Mouse (Mus musculus): Measurements from ENCODE around the gene Plppr1. TPM values are rescaled to one million over a fixed set of nuclear protein-coding genes. Genes with fewer than 3 reads are reported as not detected.

Plppr1 gene
- polyA plus RNA-seq, 1 experiment = not detected

- no peak for TF ChIP-seq POLR2A (IDR thresholded peaks at IDR 0.05; ENCODE audit: borderline replicate concordance, control insufficient read depth, low read depth, low read length)
- no peak for TF ChIP-seq CTCF (IDR thresholded peaks at IDR 0.05; ENCODE audit: control insufficient read depth, insufficient read depth, low read length)
- WGBS = 1% methylated on average over 2 of the region's 2 CpGs
- H3K4me3 ChIP-seq (replicated peaks; ENCODE audit: control insufficient read depth, low read depth, low read length) = no peak overlapping the region
- H3K4me1 ChIP-seq (ENCODE audit: control insufficient read depth, insufficient read depth, low read length) = no peaks in the 10 kb centered on the region
- H3K27ac ChIP-seq (ENCODE audit: control insufficient read depth, insufficient read depth, low read depth, low read length, poor library complexity) = no peak overlapping the region
Observed at GRCm38 (mm10) chr4:49245274-49245673, 186.2 kb downstream of the Plppr1 start.

GRCm38 (mm10) chr4:49251262-49251661 is 192.2 kb downstream of the Plppr1 start:
- Histone ChIP-seq H3K4me3 (replicated peaks; ENCODE audit: control insufficient read depth, low read depth, low read length) (no peak overlapping the region), H3K27ac (ENCODE audit: control insufficient read depth, insufficient read depth, low read depth, low read length, poor library complexity) (no peak overlapping the region), H3K4me1 (ENCODE audit: control insufficient read depth, insufficient read depth, low read length) (no peaks in the 10 kb centered on the region)
- no peak for TF ChIP-seq POLR2A (IDR thresholded peaks at IDR 0.05; ENCODE audit: borderline replicate concordance, control insufficient read depth, low read depth, low read length)
- no peak for TF ChIP-seq CTCF (IDR thresholded peaks at IDR 0.05; ENCODE audit: control insufficient read depth, insufficient read depth, low read length)
- 16% methylated on average over 3 of the region's 3 CpGs for WGBS

DNA sequence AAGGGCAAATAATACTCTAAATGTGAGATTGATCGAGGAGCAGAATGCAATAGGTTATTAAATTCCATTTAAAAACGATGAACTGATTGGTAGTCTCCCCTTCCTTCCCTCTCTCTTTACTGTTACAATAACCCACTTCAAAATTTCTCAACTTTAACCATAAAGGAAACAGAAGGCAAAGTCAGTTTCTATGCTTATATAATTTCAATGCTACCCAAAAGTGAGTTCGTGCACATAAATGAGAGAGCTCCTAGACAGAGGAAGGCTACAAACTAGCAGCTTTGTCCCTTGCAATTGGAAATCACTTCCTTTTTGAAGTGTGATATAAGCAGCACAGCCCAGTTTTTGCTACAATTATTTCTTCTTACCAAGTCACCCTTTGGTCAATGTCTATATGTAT is 193.1 kb downstream of the Plppr1 start:
- no peaks in the 10 kb centered on the region for H3K4me1 ChIP-seq (ENCODE audit: control insufficient read depth, insufficient read depth, low read length)
- H3K27ac ChIP-seq (ENCODE audit: control insufficient read depth, insufficient read depth, low read depth, low read length, poor library complexity) = no peak overlapping the region
- 3% methylated on average over 3 of the region's 3 CpGs for WGBS
- H3K4me3 ChIP-seq (replicated peaks; ENCODE audit: control insufficient read depth, low read depth, low read length) = no peak overlapping the region
- TF ChIP-seq CTCF (IDR thresholded peaks at IDR 0.05; ENCODE audit: control insufficient read depth, insufficient read depth, low read length) = no peak
- TF ChIP-seq POLR2A (IDR thresholded peaks at IDR 0.05; ENCODE audit: borderline replicate concordance, control insufficient read depth, low read depth, low read length) = no peak

DNA sequence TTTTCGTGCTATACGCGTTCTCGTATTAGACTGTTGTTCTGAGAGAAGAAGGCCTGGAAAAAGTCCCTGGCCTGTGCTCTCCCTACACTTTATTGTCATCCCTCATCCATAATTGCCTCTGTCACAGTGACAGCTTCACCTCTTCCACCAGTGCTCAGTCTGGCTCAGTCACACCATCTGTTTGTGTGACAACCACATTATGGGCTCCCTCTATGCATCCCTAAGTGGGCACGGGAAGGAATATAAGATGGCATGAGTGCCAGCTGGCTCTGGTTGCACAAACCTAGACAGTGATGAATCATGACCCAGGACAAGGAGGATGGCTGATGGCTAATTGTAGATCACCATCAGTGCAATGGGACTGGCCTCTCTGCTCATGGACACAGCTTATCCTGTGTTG is 219.4 kb downstream of the Plppr1 start:
- WGBS = 84% methylated on average over 5 of the region's 5 CpGs

GRCm38 (mm10) chr4:49284692-49285291 is 225.7 kb downstream of the Plppr1 start:
- 75% methylated on average over 15 of the region's 15 CpGs for WGBS
- Histone ChIP-seq H3K27ac (ENCODE audit: control insufficient read depth, insufficient read depth, low read depth, low read length, poor library complexity) (peak overlapping the region; percentile 54), H3K4me3 (replicated peaks; ENCODE audit: control insufficient read depth, low read depth, low read length) (no peak overlapping the region), H3K4me1 (ENCODE audit: control insufficient read depth, insufficient read depth, low read length) (no peaks in the 10 kb centered on the region)
- TF ChIP-seq CTCF (IDR thresholded peaks at IDR 0.05; ENCODE audit: control insufficient read depth, insufficient read depth, low read length) = no peak
- TF ChIP-seq POLR2A (IDR thresholded peaks at IDR 0.05; ENCODE audit: borderline replicate concordance, control insufficient read depth, low read depth, low read length) = no peak

More for the DNA sequence above, 219.4 kb downstream of the Plppr1 start:
- no peak overlapping the region for H3K4me3 ChIP-seq (replicated peaks; ENCODE audit: control insufficient read depth, low read depth, low read length)
- no peaks in the 10 kb centered on the region for H3K4me1 ChIP-seq (ENCODE audit: control insufficient read depth, insufficient read depth, low read length)
- no peak overlapping the region for H3K27ac ChIP-seq (ENCODE audit: control insufficient read depth, insufficient read depth, low read depth, low read length, poor library complexity)
- TF ChIP-seq CTCF (IDR thresholded peaks at IDR 0.05; ENCODE audit: control insufficient read depth, insufficient read depth, low read length) (no peak), POLR2A (IDR thresholded peaks at IDR 0.05; ENCODE audit: borderline replicate concordance, control insufficient read depth, low read depth, low read length) (no peak)

- no peak for TF ChIP-seq CTCF (IDR thresholded peaks at IDR 0.05; ENCODE audit: control insufficient read depth, insufficient read depth, low read length)
- no peak for TF ChIP-seq POLR2A (IDR thresholded peaks at IDR 0.05; ENCODE audit: borderline replicate concordance, control insufficient read depth, low read depth, low read length)
- Histone ChIP-seq H3K4me1 (ENCODE audit: control insufficient read depth, insufficient read depth, low read length) (no peaks in the 10 kb centered on the region), H3K27ac (ENCODE audit: control insufficient read depth, insufficient read depth, low read depth, low read length, poor library complexity) (peak overlapping the region; percentile 28; the same call in 1 of the 2 replicates), H3K4me3 (replicated peaks; ENCODE audit: control insufficient read depth, low read depth, low read length) (no peak overlapping the region)
- WGBS = 55% methylated on average over 15 of the region's 15 CpGs
Observed at GRCm38 (mm10) chr4:49285340-49286196, 226.5 kb downstream of the Plppr1 start.

GRCm38 (mm10) chr4:49286197-49286492 is 227.1 kb downstream of the Plppr1 start:
- Histone ChIP-seq H3K27ac (ENCODE audit: control insufficient read depth, insufficient read depth, low read depth, low read length, poor library complexity) (peak overlapping the region; percentile 28; the same call in 1 of the 2 replicates), H3K4me1 (ENCODE audit: control insufficient read depth, insufficient read depth, low read length) (no peaks in the 10 kb centered on the region), H3K4me3 (replicated peaks; ENCODE audit: control insufficient read depth, low read depth, low read length) (no peak overlapping the region)
- TF ChIP-seq CTCF (IDR thresholded peaks at IDR 0.05; ENCODE audit: control insufficient read depth, insufficient read depth, low read length) (no peak), POLR2A (IDR thresholded peaks at IDR 0.05; ENCODE audit: borderline replicate concordance, control insufficient read depth, low read depth, low read length) (no peak)
- 29% methylated on average over 4 of the region's 4 CpGs for WGBS

- Histone ChIP-seq H3K4me1 (ENCODE audit: control insufficient read depth, insufficient read depth, low read length) (no peaks in the 10 kb centered on the region), H3K27ac (ENCODE audit: control insufficient read depth, insufficient read depth, low read depth, low read length, poor library complexity) (no peak overlapping the region), H3K4me3 (replicated peaks; ENCODE audit: control insufficient read depth, low read depth, low read length) (no peak overlapping the region)
- WGBS = 67% methylated on average over 1 of the region's 1 CpGs
- no peak for TF ChIP-seq POLR2A (IDR thresholded peaks at IDR 0.05; ENCODE audit: borderline replicate concordance, control insufficient read depth, low read depth, low read length)
- no peak for TF ChIP-seq CTCF (IDR thresholded peaks at IDR 0.05; ENCODE audit: control insufficient read depth, insufficient read depth, low read length)
Observed at GRCm38 (mm10) chr4:49296434-49296833, 237.4 kb downstream of the Plppr1 start.

Data from bone marrow, adult 2 months (tissue).